15 mouse cellular contexts compared by ENCODE assay signal in the genomic region with DNA sequence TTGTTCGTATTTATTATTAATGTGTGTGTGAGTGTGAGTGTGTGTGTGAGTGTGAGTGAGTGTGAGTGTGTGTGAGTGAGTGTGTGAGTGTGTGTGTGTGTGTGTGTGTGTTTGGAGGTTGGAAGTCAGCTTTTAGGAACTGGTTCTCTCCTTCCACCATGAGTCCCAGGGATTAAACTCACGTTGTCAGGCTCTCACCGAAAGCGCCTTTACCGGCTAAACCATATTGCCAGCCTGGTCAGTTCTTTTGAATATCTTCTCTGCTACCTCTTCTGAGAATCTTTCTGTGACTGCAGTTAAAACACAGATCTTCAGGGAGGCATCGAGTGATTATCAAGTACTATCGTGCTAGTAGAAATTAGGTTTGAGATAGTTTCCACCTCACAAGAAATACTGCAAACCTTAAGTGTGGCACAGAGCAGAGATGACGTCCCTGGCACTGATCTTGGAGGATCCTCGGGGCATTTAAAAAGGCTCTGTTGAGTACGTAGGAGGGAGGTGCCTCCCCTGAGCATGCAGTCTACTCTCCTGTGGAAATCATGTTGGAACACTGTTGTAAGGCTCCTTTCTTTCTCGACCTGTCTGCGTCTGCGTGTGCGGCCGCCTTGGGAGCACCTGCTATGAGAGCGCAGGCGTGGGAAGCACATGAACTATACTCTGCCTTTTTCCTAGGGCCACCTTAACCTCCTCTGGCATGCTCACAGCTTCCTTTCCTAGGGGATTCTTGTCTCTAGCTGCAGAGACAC. TPM values are rescaled to one million over a fixed set of nuclear protein-coding genes. Genes with fewer than 3 reads are reported as not detected.
A peak's percentile ranks its signal among the peaks of the same experiment; 100 is the strongest.
DNase-seq lines count a peak whose midpoint lies in the region; ATAC-seq and TF ChIP-seq lines count a peak whose summit lies in the region.
"Had no signal": no experiment of that assay in that cellular context is flagged by ENCODE, and none has a peak within 500 bp of the region (broad histone marks: within the 10 kb centered on the region; RNA-seq: fewer than 3 reads in every experiment).

No protein-coding gene starts in this region.

- no peaks in the 10 kb centered on the region for H3K36me3 ChIP-seq in forebrain, embryonic 16.5 days (ENCODE audit: control insufficient read depth, insufficient read depth)
- no peaks in the 10 kb centered on the region for H3K36me3 ChIP-seq in forebrain, embryonic 10.5 days (replicated peaks)
- H3K36me3 ChIP-seq in intestine, embryonic 14.5 days (ENCODE audit: control insufficient read depth, insufficient read depth, low read length) = no peaks in the 10 kb centered on the region
- H3K36me3 ChIP-seq in intestine, postnatal 0 days (ENCODE audit: control insufficient read depth, insufficient read depth) = no peaks in the 10 kb centered on the region
- no peaks in the 10 kb centered on the region for H3K36me3 ChIP-seq in midbrain, embryonic 16.5 days (ENCODE audit: control insufficient read depth, insufficient read depth, low read length)
- no peaks in the 10 kb centered on the region for H3K36me3 ChIP-seq in midbrain, embryonic 11.5 days (ENCODE audit: control insufficient read depth, insufficient read depth, low read length)
- H3K36me3 ChIP-seq: G1E; kidney, embryonic 15.5 days had no signal

- no peaks in the 10 kb centered on the region; the same call in 1 of the 2 replicates for H3K27me3 ChIP-seq in forebrain, embryonic 16.5 days (replicated peaks; ENCODE audit: control insufficient read depth, insufficient read depth, low read length)
- H3K27me3 ChIP-seq in forebrain, embryonic 10.5 days (ENCODE audit: poor library complexity, severe bottlenecking) = no peaks in the 10 kb centered on the region
- H3K27me3 ChIP-seq in intestine, embryonic 14.5 days (replicated peaks; ENCODE audit: control insufficient read depth, insufficient read depth, low read length) = no peaks in the 10 kb centered on the region
- H3K27me3 ChIP-seq in intestine, postnatal 0 days (replicated peaks; ENCODE audit: control insufficient read depth, insufficient read depth, low read length) = no peaks in the 10 kb centered on the region
- H3K27me3 ChIP-seq in midbrain, embryonic 16.5 days (ENCODE audit: control insufficient read depth, insufficient read depth, low read depth, low read length) = no peaks in the 10 kb centered on the region
- H3K27me3 ChIP-seq in midbrain, embryonic 11.5 days (ENCODE audit: control insufficient read depth, insufficient read depth, low read length) = no peaks in the 10 kb centered on the region

- H3K9me3 ChIP-seq in forebrain, embryonic 16.5 days (ENCODE audit: control insufficient read depth, low read length) = no peaks in the 10 kb centered on the region
- H3K9me3 ChIP-seq in forebrain, embryonic 10.5 days = no peaks in the 10 kb centered on the region
- no peaks in the 10 kb centered on the region for H3K9me3 ChIP-seq in intestine, embryonic 14.5 days (ENCODE audit: control insufficient read depth, low read length)
- no peaks in the 10 kb centered on the region for H3K9me3 ChIP-seq in intestine, postnatal 0 days (ENCODE audit: control insufficient read depth)
- no peaks in the 10 kb centered on the region for H3K9me3 ChIP-seq in midbrain, embryonic 16.5 days (replicated peaks; ENCODE audit: control insufficient read depth, low read length, poor library complexity, severe bottlenecking)
- H3K9me3 ChIP-seq in midbrain, embryonic 11.5 days (ENCODE audit: control insufficient read depth, low read length) = no peaks in the 10 kb centered on the region
- H3K9me3 ChIP-seq: G1E; kidney, embryonic 15.5 days had no signal

- no peak for DNase-seq in forebrain, embryonic 10.5 days (ENCODE audit: extremely low spot score, low spot score)
- DNase-seq in intestine, embryonic 14.5 days (ENCODE audit: low spot score) = no peak
- no peak for DNase-seq in midbrain, embryonic 11.5 days (ENCODE audit: low spot score, missing footprints)
- DNase-seq in urinary bladder, adult 18-20 months (ENCODE audit: low spot score in 2 of 2) = no peak
- no peak for DNase-seq in gastrocnemius, postnatal 25 days

- no peak for TF ChIP-seq CTCF in intestine, postnatal 0 days (IDR thresholded peaks at IDR 0.05; ENCODE audit: low read depth)

- H3K9ac ChIP-seq in forebrain, embryonic 16.5 days (replicated peaks; ENCODE audit: low read depth, low read length) = 0 out of 2 replicates have a peak overlapping the region, but pooled peaks have one; percentile 4
- no peak overlapping the region for H3K9ac ChIP-seq in intestine, embryonic 14.5 days (ENCODE audit: low read length)
- H3K9ac ChIP-seq in intestine, postnatal 0 days (ENCODE audit: low read depth, low read length) = no peak overlapping the region
- H3K9ac ChIP-seq in midbrain, embryonic 16.5 days (ENCODE audit: low read depth, low read length) = no peak overlapping the region
- no peak overlapping the region for H3K9ac ChIP-seq in midbrain, embryonic 11.5 days (ENCODE audit: low read length)
- H3K9ac ChIP-seq: kidney, embryonic 15.5 days had no signal

- ATAC-seq in forebrain, embryonic 16.5 days = no peak
- ATAC-seq in intestine, embryonic 14.5 days (replicated peaks; ENCODE audit: low FRiP score, low TSS enrichment, low read depth) = peak; percentile 36; the same call in 1 of the 2 replicates
- no peak for ATAC-seq in intestine, postnatal 0 days
- ATAC-seq in midbrain, embryonic 16.5 days = peak; percentile 42
- no peak for ATAC-seq in midbrain, embryonic 11.5 days (ENCODE audit: low FRiP score)

- no peak overlapping the region for H3K4me3 ChIP-seq in forebrain, embryonic 16.5 days (replicated peaks; ENCODE audit: low read length)
- H3K4me3 ChIP-seq in forebrain, embryonic 10.5 days = no peak overlapping the region
- H3K4me3 ChIP-seq in intestine, embryonic 14.5 days (ENCODE audit: low read depth, low read length) = no peak overlapping the region
- no peak overlapping the region for H3K4me3 ChIP-seq in intestine, postnatal 0 days (ENCODE audit: low read depth, low read length)
- H3K4me3 ChIP-seq in midbrain, embryonic 16.5 days (ENCODE audit: low read depth, low read length) = no peak overlapping the region
- H3K4me3 ChIP-seq in midbrain, embryonic 11.5 days (ENCODE audit: low read depth, low read length) = no peak overlapping the region
- H3K4me3 ChIP-seq: kidney, embryonic 15.5 days had no signal

- 63% methylated on average over 17 of the region's 17 CpGs for WGBS in forebrain, embryonic 16.5 days
- whole genome bisulfite sequencing in forebrain, embryonic 10.5 days = 64% methylated on average over 17 of the region's 17 CpGs
- WGBS in intestine, embryonic 14.5 days = 63% methylated on average over 17 of the region's 17 CpGs
- WGBS in intestine, postnatal 0 days = 64% methylated on average over 17 of the region's 17 CpGs
- WGBS in midbrain, embryonic 16.5 days = 62% methylated on average over 17 of the region's 17 CpGs
- WGBS in midbrain, embryonic 11.5 days = 64% methylated on average over 17 of the region's 17 CpGs

- no peak overlapping the region for H3K27ac ChIP-seq in forebrain, embryonic 16.5 days (ENCODE audit: low read length)
- no peak overlapping the region for H3K27ac ChIP-seq in forebrain, embryonic 10.5 days
- no peak overlapping the region for H3K27ac ChIP-seq in intestine, embryonic 14.5 days (ENCODE audit: low read depth)
- H3K27ac ChIP-seq in intestine, postnatal 0 days (ENCODE audit: low read depth, low read length) = no peak overlapping the region
- no peak overlapping the region for H3K27ac ChIP-seq in midbrain, embryonic 16.5 days (ENCODE audit: low read length)
- no peak overlapping the region for H3K27ac ChIP-seq in midbrain, embryonic 11.5 days (ENCODE audit: low read depth, low read length)
- H3K27ac ChIP-seq: kidney, embryonic 15.5 days had no signal

- H3K4me1 ChIP-seq in forebrain, embryonic 16.5 days (replicated peaks; ENCODE audit: control insufficient read depth, insufficient read depth, low read length) = no peaks in the 10 kb centered on the region
- no peaks in the 10 kb centered on the region for H3K4me1 ChIP-seq in forebrain, embryonic 10.5 days
- H3K4me1 ChIP-seq in intestine, embryonic 14.5 days (replicated peaks; ENCODE audit: control insufficient read depth, insufficient read depth, low read length) = 0 out of 2 replicates have a peak, but pooled peaks cover 8% of the 10 kb centered on the region
- H3K4me1 ChIP-seq in intestine, postnatal 0 days (replicated peaks; ENCODE audit: control insufficient read depth, insufficient read depth, low read length) = no peaks in the 10 kb centered on the region
- no peaks in the 10 kb centered on the region for H3K4me1 ChIP-seq in midbrain, embryonic 16.5 days (ENCODE audit: control insufficient read depth, insufficient read depth, low read length)
- H3K4me1 ChIP-seq in midbrain, embryonic 11.5 days (ENCODE audit: control insufficient read depth, insufficient read depth, low read length) = no peaks in the 10 kb centered on the region

- H3K4me2 ChIP-seq in forebrain, embryonic 16.5 days (ENCODE audit: low read length) = no peak overlapping the region
- no peak overlapping the region for H3K4me2 ChIP-seq in intestine, embryonic 14.5 days (ENCODE audit: low read length)
- H3K4me2 ChIP-seq in intestine, postnatal 0 days (replicated peaks; ENCODE audit: low read depth) = no peak overlapping the region
- H3K4me2 ChIP-seq in midbrain, embryonic 16.5 days (ENCODE audit: low read length) = no peak overlapping the region
- H3K4me2 ChIP-seq in midbrain, embryonic 11.5 days = no peak overlapping the region
- H3K4me2 ChIP-seq: kidney, embryonic 15.5 days had no signal

RNA-seq across cellular contexts. Expression of gene Rtcb, which starts 10.0 kb away (rescaled TPM):
- polyA plus RNA-seq in forebrain, embryonic 16.5 days (2015; fragmentation: Nextera tagmentation; extraction: Ambion mirVana) = 201 and 202 TPM in 2 replicates
- polyA plus RNA-seq in forebrain, embryonic 10.5 days (2016; fragmentation: Nextera tagmentation; extraction: Ambion mirVana) = 226 and 234 TPM in 2 replicates
- polyA plus RNA-seq in intestine, embryonic 14.5 days (2014; fragmentation: Nextera tagmentation; extraction: Ambion mirVana) = 162 and 172 TPM in 2 replicates
- polyA plus RNA-seq in intestine, postnatal 0 days (2015; fragmentation: Nextera tagmentation; extraction: Ambion mirVana) = 72.4 and 75.1 TPM in 2 replicates
- polyA plus RNA-seq in midbrain, embryonic 16.5 days (2015; fragmentation: Nextera tagmentation; extraction: Ambion mirVana) = 176 and 183 TPM in 2 replicates
- polyA plus RNA-seq in midbrain, embryonic 11.5 days (2014; fragmentation: Nextera tagmentation; extraction: Ambion mirVana) = 203 and 206 TPM in 2 replicates
- 10 to 100 TPM; 41.9 to 43.2 TPM for total RNA-seq in gastrocnemius, postnatal 25 days (2021)

RNA-seq across cellular contexts. Expression of gene Ascl4, which starts 40.1 kb away (rescaled TPM):
- polyA plus RNA-seq in forebrain, embryonic 16.5 days (2015; fragmentation: Nextera tagmentation; extraction: Ambion mirVana) = 0.27 and 0.43 TPM in 2 replicates
- 0.32 and 0.42 TPM in 2 replicates for polyA plus RNA-seq in forebrain, embryonic 10.5 days (2016; fragmentation: Nextera tagmentation; extraction: Ambion mirVana)
- polyA plus RNA-seq in intestine, embryonic 14.5 days (2014; fragmentation: Nextera tagmentation; extraction: Ambion mirVana) = not detected in 2 replicates
- polyA plus RNA-seq in intestine, postnatal 0 days (2015; fragmentation: Nextera tagmentation; extraction: Ambion mirVana) = 0.20 TPM in 1 of 2 replicates, not detected in the other
- 1.2 and 1.3 TPM in 2 replicates for polyA plus RNA-seq in midbrain, embryonic 16.5 days (2015; fragmentation: Nextera tagmentation; extraction: Ambion mirVana)
- polyA plus RNA-seq in midbrain, embryonic 11.5 days (2014; fragmentation: Nextera tagmentation; extraction: Ambion mirVana) = 0.28 and 0.36 TPM in 2 replicates
- not detected for total RNA-seq in gastrocnemius, postnatal 25 days (2021)
- total RNA-seq: adrenal gland, adult 8-10 months; heart, postnatal 14 days; monocyte, adult 5-6 weeks had no signal
- polyA plus RNA-seq: C2C12, G1E had no signal

RNA-seq across cellular contexts. Expression of gene Bpifc, which starts 44.1 kb away (rescaled TPM):
- not detected in 2 replicates for polyA plus RNA-seq in forebrain, embryonic 16.5 days (2015; fragmentation: Nextera tagmentation; extraction: Ambion mirVana)
- polyA plus RNA-seq in forebrain, embryonic 10.5 days (2016; fragmentation: Nextera tagmentation; extraction: Ambion mirVana) = not detected in 2 replicates
- polyA plus RNA-seq in intestine, embryonic 14.5 days (2014; fragmentation: Nextera tagmentation; extraction: Ambion mirVana) = 0.07 TPM in 1 of 2 replicates, not detected in the other
- polyA plus RNA-seq in intestine, postnatal 0 days (2015; fragmentation: Nextera tagmentation; extraction: Ambion mirVana) = not detected in 2 replicates
- not detected in 2 replicates for polyA plus RNA-seq in midbrain, embryonic 16.5 days (2015; fragmentation: Nextera tagmentation; extraction: Ambion mirVana)
- polyA plus RNA-seq in midbrain, embryonic 11.5 days (2014; fragmentation: Nextera tagmentation; extraction: Ambion mirVana) = 0.12 TPM in 1 of 2 replicates, not detected in the other
- total RNA-seq in gastrocnemius, postnatal 25 days (2021) = not detected
- total RNA-seq: G1E; heart, postnatal 14 days; layer of hippocampus, postnatal 10 days; monocyte, adult 5-6 weeks had no signal
- polyA plus RNA-seq: C2C12, G1E had no signal

RNA-seq across cellular contexts. Expression of gene Prdm4, which starts 50.6 kb away (rescaled TPM):
- 20.8 and 24.0 TPM in 2 replicates for polyA plus RNA-seq in forebrain, embryonic 16.5 days (2015; fragmentation: Nextera tagmentation; extraction: Ambion mirVana)
- 23.7 and 25.8 TPM in 2 replicates for polyA plus RNA-seq in forebrain, embryonic 10.5 days (2016; fragmentation: Nextera tagmentation; extraction: Ambion mirVana)
- polyA plus RNA-seq in intestine, embryonic 14.5 days (2014; fragmentation: Nextera tagmentation; extraction: Ambion mirVana) = 27.3 and 28.2 TPM in 2 replicates
- polyA plus RNA-seq in intestine, postnatal 0 days (2015; fragmentation: Nextera tagmentation; extraction: Ambion mirVana) = 7.3 and 8.8 TPM in 2 replicates
- polyA plus RNA-seq in midbrain, embryonic 16.5 days (2015; fragmentation: Nextera tagmentation; extraction: Ambion mirVana) = 20.3 and 21.7 TPM in 2 replicates
- polyA plus RNA-seq in midbrain, embryonic 11.5 days (2014; fragmentation: Nextera tagmentation; extraction: Ambion mirVana) = 35.3 and 35.6 TPM in 2 replicates
- total RNA-seq in gastrocnemius, postnatal 25 days (2021) = 10 to 100 TPM; 11.8 to 15.8 TPM

RNA-seq across cellular contexts. Expression of gene Fbxo7, which starts 54.2 kb away (rescaled TPM):
- 14.9 and 16.2 TPM in 2 replicates for polyA plus RNA-seq in forebrain, embryonic 16.5 days (2015; fragmentation: Nextera tagmentation; extraction: Ambion mirVana)
- 17.7 and 18.4 TPM in 2 replicates for polyA plus RNA-seq in forebrain, embryonic 10.5 days (2016; fragmentation: Nextera tagmentation; extraction: Ambion mirVana)
- polyA plus RNA-seq in intestine, embryonic 14.5 days (2014; fragmentation: Nextera tagmentation; extraction: Ambion mirVana) = 28.5 and 31.0 TPM in 2 replicates
- polyA plus RNA-seq in intestine, postnatal 0 days (2015; fragmentation: Nextera tagmentation; extraction: Ambion mirVana) = 28.6 and 33.5 TPM in 2 replicates
- 18.9 and 21.6 TPM in 2 replicates for polyA plus RNA-seq in midbrain, embryonic 16.5 days (2015; fragmentation: Nextera tagmentation; extraction: Ambion mirVana)
- polyA plus RNA-seq in midbrain, embryonic 11.5 days (2014; fragmentation: Nextera tagmentation; extraction: Ambion mirVana) = 16.6 and 17.2 TPM in 2 replicates
- 10 to 100 TPM in 1 of 2 experiments, 1 to 10 TPM in 1; 6.2 to 10.1 TPM for total RNA-seq in gastrocnemius, postnatal 25 days (2021)

Comparison
In these comparisons a context has a peak if more than half of its experiments do, and no peak if none do; other contexts are left out.
1. ATAC-seq: peak in intestine, embryonic 14.5 days (single experiment) and midbrain, embryonic 16.5 days (single experiment); none in forebrain, embryonic 16.5 days (single experiment), intestine, postnatal 0 days (single experiment) and midbrain, embryonic 11.5 days (single experiment).